Mouse (Mus musculus) kidney, adult 8-10 months (tissue): ENCODE data around the gene Thsd7a.
A peak's percentile ranks its signal among the peaks of the same experiment; 100 is the strongest.

Experiments used
- DNase-seq, 2 experiments: peaks; one replicate each; pipeline ENCODE4 v3.0.0; 2022

The Thsd7a gene

DNA sequence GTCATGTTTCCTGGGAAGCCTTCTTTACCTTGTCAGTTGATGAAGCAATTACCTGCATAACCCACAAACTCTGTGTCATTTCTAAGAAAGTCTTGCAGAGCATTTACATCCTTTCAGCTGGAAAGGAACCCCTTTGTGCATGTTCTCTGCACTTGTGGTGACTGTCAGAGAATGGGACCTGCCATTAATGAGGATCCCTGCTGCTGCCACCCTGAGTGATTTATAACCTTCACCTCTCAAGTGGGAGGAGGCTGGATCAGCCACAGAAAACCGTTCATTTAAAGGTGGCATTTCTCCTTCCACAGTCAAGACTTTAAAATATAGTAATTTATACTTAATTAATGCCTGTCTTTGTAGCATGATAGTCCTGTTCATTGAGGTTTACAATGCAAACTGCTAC, 99.6 kb downstream of the Thsd7a start:
- no peak for DNase-seq

GRCm38 (mm10) chr6:12628637-12629246, 120.5 kb downstream of the Thsd7a start:
- no peak for DNase-seq

DNA sequence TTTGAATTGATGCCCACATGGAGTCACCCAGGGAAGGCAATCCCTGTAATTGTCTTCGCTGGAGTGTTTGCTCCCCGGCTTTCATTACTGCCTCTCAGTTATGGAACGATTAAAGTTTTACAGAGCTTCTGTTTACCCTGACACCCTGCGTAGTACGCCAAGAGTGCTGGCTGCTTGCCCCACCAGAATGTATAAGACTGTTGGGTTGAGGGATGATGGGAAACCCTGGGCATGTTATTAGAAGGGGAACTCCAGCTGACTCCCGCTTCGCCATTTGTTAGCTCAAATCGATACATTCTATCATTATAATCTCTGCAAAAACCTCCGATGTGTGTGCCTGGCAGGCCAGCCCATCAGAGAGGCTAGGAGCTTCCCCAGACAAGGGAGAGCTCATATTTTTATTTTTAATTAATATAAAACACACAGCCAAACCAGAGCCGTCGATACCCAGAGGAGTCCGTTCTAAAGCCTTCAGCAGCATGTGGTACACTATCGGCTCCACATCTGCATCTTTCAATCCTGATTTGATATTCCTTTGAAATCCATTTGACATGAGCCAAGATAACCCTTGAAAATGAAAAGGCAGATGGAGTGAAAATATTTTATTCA, 142.5 kb downstream of the Thsd7a start:
- DNase-seq = no peak

- no peak for DNase-seq
Observed at GRCm38 (mm10) chr6:12602927-12603326, 146.3 kb downstream of the Thsd7a start.

GRCm38 (mm10) chr6:12602161-12602560, 147.0 kb downstream of the Thsd7a start:
- no peak for DNase-seq

GRCm38 (mm10) chr6:12584456-12584855, 164.8 kb downstream of the Thsd7a start:
- DNase-seq = no peak

DNA sequence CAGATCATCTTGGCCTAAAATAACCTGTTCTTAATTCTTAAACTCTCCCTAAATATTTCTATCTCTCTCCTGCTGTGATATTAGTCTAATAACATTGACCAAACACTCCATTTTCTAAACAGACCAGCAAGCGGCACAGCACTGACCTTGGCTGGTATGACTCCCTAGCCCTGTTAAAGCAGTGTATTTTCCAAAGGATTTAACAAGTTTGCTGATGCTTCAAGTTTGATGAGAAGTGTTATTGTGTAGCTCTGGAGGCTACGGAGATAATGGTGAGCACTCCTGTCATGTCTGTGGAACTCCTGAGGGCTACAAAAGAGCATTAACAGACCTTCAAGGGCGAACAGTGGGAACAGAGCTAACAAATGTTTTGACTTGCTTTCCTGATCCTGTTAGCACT, 168.1 kb downstream of the Thsd7a start:
- DNase-seq = no peak

- DNase-seq = no peak
Observed at GRCm38 (mm10) chr6:12575619-12576216, 173.5 kb downstream of the Thsd7a start.

DNA sequence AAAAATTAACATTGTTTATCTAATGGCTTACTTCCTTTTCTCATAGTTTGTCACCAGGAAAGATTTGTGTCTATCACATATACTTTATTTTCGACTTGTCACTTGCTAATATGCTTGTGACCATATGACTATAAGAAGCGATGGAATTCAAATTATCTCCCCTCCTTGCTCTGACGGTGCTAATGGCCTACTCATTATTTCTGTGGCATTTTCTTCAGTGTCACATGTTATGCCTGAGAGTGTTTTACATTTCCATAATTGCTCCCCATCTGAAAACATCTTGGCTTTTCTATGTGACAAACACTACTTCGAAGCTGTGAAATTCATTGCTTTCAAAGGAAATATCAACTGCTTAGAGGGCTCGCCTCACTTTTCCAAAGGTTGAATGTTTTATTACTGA, 177.0 kb downstream of the Thsd7a start:
- DNase-seq = no peak

- DNase-seq = no peak
Observed at GRCm38 (mm10) chr6:12565136-12565535, 184.1 kb downstream of the Thsd7a start.

DNA sequence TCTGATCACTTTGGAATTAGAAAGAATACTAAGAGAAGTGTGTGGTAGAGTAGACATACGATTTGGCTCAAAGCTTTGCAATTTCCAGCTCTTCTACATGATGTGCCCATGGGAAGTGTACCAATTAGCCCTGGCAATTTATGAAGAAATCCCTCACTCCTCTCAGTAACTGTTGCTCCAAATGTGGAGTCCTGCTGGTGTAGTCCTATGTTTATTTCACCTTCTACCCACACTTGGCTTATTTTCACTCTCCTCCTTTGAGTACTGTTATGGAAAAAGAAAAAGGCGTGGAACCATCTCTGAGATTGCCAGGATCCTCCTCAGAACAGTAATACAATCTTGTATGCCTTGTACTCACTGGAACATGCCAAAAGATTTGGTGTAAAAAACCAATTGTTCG, 186.9 kb downstream of the Thsd7a start:
- DNase-seq = no peak

- DNase-seq = no peak
Observed at GRCm38 (mm10) chr6:12560500-12560899, 188.7 kb downstream of the Thsd7a start.

DNA sequence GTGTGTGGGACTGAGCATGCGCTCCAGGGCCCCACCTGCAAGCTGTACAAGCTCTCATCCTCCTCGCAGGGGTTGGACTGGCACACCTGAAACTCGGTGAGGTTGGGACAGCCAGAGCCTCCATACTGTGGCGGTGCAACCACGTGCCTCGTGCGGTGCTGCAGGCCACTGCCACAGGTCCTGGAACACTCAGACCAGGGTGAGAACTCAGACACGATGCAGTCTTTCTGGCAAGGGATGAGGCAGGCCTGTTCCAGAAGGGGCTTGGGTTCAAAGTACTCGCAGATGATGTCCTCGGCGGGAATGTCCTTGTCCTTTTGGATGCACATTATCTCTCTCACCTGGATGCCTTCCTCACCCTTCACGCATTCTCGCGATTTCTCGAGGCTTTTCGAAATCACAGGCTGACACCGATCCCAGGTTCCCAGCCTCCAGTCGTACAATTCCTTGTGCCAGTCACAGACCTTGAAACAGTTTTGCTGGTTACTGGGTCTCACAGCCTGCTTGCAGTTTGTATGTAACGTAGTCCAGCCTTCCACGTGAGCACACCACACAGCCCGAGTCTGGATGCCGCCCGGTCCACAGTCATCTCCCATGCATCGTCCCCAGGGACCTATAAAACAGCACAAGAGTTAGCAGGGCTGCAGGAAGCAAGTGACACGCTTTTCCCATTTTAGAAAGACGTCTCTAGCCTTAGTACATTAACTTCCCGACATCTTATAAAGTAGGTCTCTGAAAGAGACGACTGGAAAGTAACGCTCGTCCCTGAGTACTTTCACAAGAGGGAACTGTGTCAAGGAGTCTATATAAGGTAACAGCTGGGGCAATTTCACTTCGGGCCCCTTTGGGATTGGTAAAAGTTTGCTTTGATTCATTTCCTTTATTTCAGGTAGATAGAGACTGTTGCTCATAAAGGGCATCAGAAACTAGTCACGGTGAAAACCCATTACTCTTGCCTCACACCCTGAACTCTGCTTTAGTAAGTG, 193.8 kb downstream of the Thsd7a start:
- DNase-seq = peak; percentile 2 to 11

- DNase-seq = no peak
Observed at GRCm38 (mm10) chr6:12551176-12551575, 198.0 kb downstream of the Thsd7a start.

- peak in 1 of 2 experiments; percentile 2 for DNase-seq
Observed at GRCm38 (mm10) chr6:12550054-12550655, 199.1 kb downstream of the Thsd7a start.

GRCm38 (mm10) chr6:12544096-12544495, 205.1 kb downstream of the Thsd7a start:
- peak; percentile 2 to 33 for DNase-seq

DNA sequence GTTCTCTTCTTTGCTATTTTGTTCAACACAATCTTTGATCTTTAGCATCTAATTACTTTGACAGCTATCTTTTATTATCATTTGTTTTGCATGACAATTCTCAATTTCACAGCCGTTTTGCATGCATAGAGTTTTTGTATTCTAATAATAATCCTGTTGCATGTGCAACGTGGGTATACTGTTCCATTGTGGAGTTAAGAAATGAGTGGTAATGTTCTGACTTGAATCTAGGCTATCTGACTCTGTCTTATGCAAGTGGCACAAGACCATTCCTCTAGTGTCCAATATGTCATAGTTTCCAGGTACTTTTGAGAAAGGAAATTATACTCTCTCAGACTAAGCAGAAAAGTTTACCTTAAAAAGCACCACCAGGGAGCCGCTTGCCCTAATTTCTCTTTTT, 206.7 kb downstream of the Thsd7a start:
- DNase-seq = no peak

DNA sequence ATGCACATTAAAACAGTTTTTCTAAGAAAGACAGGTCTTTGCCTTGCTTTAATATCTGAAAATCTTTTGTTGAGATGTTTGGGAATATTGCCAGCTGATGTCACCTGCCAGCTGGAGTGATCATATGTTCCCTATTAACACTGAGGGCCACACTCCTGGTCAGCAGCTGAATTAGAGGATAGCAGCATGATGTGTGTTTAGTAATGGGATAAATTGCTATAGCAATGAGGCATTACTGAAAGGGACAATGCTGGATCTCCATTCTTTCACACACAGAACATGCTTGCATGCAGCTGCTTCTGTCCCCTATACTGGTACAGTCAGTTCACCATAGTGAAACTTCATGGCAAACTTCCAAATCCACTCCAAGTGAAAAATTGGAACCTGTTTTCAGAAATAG, 230.1 kb downstream of the Thsd7a start:
- no peak for DNase-seq

GRCm38 (mm10) chr6:12518283-12518903, 230.8 kb downstream of the Thsd7a start:
- DNase-seq = no peak

DNA sequence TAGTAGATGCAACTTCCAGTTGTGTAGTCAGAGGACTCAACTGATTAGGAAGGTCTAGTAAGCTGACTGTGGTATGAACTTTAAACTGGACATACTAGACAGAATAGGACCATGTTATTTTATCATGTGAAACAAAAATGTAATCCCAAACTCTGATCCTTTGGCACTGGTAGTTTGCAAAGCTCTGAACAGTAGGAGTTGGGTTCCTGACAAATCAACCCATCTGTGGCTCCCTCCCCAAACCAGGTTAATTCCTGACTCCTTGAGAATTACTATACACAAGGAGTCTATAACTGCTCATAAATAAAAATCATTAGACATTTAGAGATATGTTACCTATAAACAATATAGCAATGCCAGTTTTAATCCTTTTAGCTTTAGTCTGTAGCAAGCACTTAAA, 231.5 kb downstream of the Thsd7a start:
- no peak for DNase-seq

DNA sequence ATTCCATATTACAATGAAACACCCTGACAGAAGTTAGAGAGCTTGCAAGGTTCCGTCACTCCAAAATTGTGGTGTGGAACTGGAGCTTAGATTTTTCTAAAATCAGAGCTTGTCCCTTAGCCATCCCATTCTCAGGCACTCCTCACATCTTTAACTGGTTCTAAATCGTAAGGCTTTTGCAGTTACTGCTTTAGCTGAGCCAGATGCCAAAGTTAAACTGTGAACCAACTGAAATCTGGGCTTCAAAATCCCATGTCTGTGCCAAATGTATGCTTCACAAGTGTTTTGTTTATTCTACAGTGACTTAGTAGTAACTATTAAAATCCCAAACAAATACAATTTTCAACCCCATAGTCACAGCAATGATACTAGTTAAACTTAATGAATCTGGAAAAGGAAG, 242.3 kb downstream of the Thsd7a start:
- no peak for DNase-seq

GRCm38 (mm10) chr6:12503867-12504266, 245.3 kb downstream of the Thsd7a start:
- DNase-seq = no peak
